Mouse (Mus musculus): ENCODE results near the gene Cxcl12. TPM values are rescaled to one million over a fixed set of nuclear protein-coding genes. Genes with fewer than 3 reads are reported as not detected.

Cxcl12 gene
- polyA plus RNA-seq, 1 experiment from 2014 or later = 56.7 TPM

- H3K4me3 ChIP-seq (ENCODE audit: low read depth, low read length) = no peak overlapping the region
- no peaks in the 10 kb centered on the region for H3K27me3 ChIP-seq (ENCODE audit: control insufficient read depth, insufficient read depth, low read length)
- H3K4me1 ChIP-seq (replicated peaks; ENCODE audit: control insufficient read depth, insufficient read depth, low read length) = no peaks in the 10 kb centered on the region
- no peaks in the 10 kb centered on the region for H3K9me3 ChIP-seq (ENCODE audit: control insufficient read depth, low read length)
- H3K36me3 ChIP-seq (ENCODE audit: control insufficient read depth, insufficient read depth, low read length) = no peaks in the 10 kb centered on the region
- 75% methylated on average over 2 of the region's 2 CpGs for WGBS
- no peak overlapping the region for H3K9ac ChIP-seq (ENCODE audit: low read length)
- no peak overlapping the region for H3K27ac ChIP-seq (ENCODE audit: low read depth, low read length)
- no peak overlapping the region for H3K4me2 ChIP-seq (ENCODE audit: low read depth, low read length, severe bottlenecking)
- ATAC-seq (replicated peaks; ENCODE audit: low FRiP score) = no peak
- no peak for DNase-seq (ENCODE audit: low spot score)
These were observed 34.6 kb downstream of the Cxcl12 start for GRCm38 (mm10) chr6:117202856-117203400.

- no peaks in the 10 kb centered on the region for H3K9me3 ChIP-seq (ENCODE audit: control insufficient read depth, low read length)
- no peak overlapping the region for H3K4me3 ChIP-seq (ENCODE audit: low read depth, low read length)
- no peak overlapping the region for H3K9ac ChIP-seq (ENCODE audit: low read length)
- DNase-seq (ENCODE audit: low spot score) = no peak
- no peak overlapping the region for H3K4me2 ChIP-seq (ENCODE audit: low read depth, low read length, severe bottlenecking)
- H3K27me3 ChIP-seq (ENCODE audit: control insufficient read depth, insufficient read depth, low read length) = no peaks in the 10 kb centered on the region
- H3K36me3 ChIP-seq (ENCODE audit: control insufficient read depth, insufficient read depth, low read length) = no peaks in the 10 kb centered on the region
- WGBS = 91% methylated on average over 3 of the region's 3 CpGs
- no peaks in the 10 kb centered on the region for H3K4me1 ChIP-seq (replicated peaks; ENCODE audit: control insufficient read depth, insufficient read depth, low read length)
- H3K27ac ChIP-seq (ENCODE audit: low read depth, low read length) = no peak overlapping the region
- no peak for ATAC-seq (replicated peaks; ENCODE audit: low FRiP score)
These were observed 35.8 kb downstream of the Cxcl12 start for GRCm38 (mm10) chr6:117204112-117204511.

- H3K27ac ChIP-seq (ENCODE audit: low read depth, low read length) = no peak overlapping the region
- no peaks in the 10 kb centered on the region for H3K36me3 ChIP-seq (ENCODE audit: control insufficient read depth, insufficient read depth, low read length)
- no peak for DNase-seq (ENCODE audit: low spot score)
- no peak for ATAC-seq (replicated peaks; ENCODE audit: low FRiP score)
- 72% methylated on average over 2 of the region's 2 CpGs for WGBS
- H3K9me3 ChIP-seq (ENCODE audit: control insufficient read depth, low read length) = no peaks in the 10 kb centered on the region
- H3K9ac ChIP-seq (ENCODE audit: low read length) = no peak overlapping the region
- H3K4me1 ChIP-seq (replicated peaks; ENCODE audit: control insufficient read depth, insufficient read depth, low read length) = no peaks in the 10 kb centered on the region
- H3K4me2 ChIP-seq (ENCODE audit: low read depth, low read length, severe bottlenecking) = no peak overlapping the region
- H3K4me3 ChIP-seq (ENCODE audit: low read depth, low read length) = no peak overlapping the region
- no peaks in the 10 kb centered on the region for H3K27me3 ChIP-seq (ENCODE audit: control insufficient read depth, insufficient read depth, low read length)
These were observed 38.5 kb downstream of the Cxcl12 start for GRCm38 (mm10) chr6:117206834-117207233.

GRCm38 (mm10) chr6:117207289-117207688, 39.0 kb downstream of the Cxcl12 start:
- H3K9me3 ChIP-seq (ENCODE audit: control insufficient read depth, low read length) = no peaks in the 10 kb centered on the region
- WGBS = 83% methylated on average over 1 of the region's 1 CpGs

GRCm38 (mm10) chr6:117210086-117210485, 41.8 kb downstream of the Cxcl12 start:
- Histone ChIP-seq H3K4me2 (ENCODE audit: low read depth, low read length, severe bottlenecking) (no peak overlapping the region), H3K27me3 (ENCODE audit: control insufficient read depth, insufficient read depth, low read length) (no peaks in the 10 kb centered on the region), H3K27ac (ENCODE audit: low read depth, low read length) (no peak overlapping the region), H3K4me3 (ENCODE audit: low read depth, low read length) (no peak overlapping the region), H3K4me1 (replicated peaks; ENCODE audit: control insufficient read depth, insufficient read depth, low read length) (no peaks in the 10 kb centered on the region), H3K9me3 (ENCODE audit: control insufficient read depth, low read length) (no peaks in the 10 kb centered on the region), H3K9ac (ENCODE audit: low read length) (no peak overlapping the region), H3K36me3 (ENCODE audit: control insufficient read depth, insufficient read depth, low read length) (no peaks in the 10 kb centered on the region)
- WGBS = 83% methylated on average over 6 of the region's 6 CpGs
- ATAC-seq (replicated peaks; ENCODE audit: low FRiP score) (no peak), DNase-seq (ENCODE audit: low spot score) (no peak)

More at GRCm38 (mm10) chr6:117207289-117207688, 39.0 kb downstream of the Cxcl12 start:
- Histone ChIP-seq H3K4me3 (ENCODE audit: low read depth, low read length) (no peak overlapping the region), H3K4me1 (replicated peaks; ENCODE audit: control insufficient read depth, insufficient read depth, low read length) (no peaks in the 10 kb centered on the region), H3K9ac (ENCODE audit: low read length) (no peak overlapping the region), H3K4me2 (ENCODE audit: low read depth, low read length, severe bottlenecking) (no peak overlapping the region), H3K27ac (ENCODE audit: low read depth, low read length) (no peak overlapping the region), H3K27me3 (ENCODE audit: control insufficient read depth, insufficient read depth, low read length) (no peaks in the 10 kb centered on the region), H3K36me3 (ENCODE audit: control insufficient read depth, insufficient read depth, low read length) (no peaks in the 10 kb centered on the region)
- DNase-seq (ENCODE audit: low spot score) = no peak
- no peak for ATAC-seq (replicated peaks; ENCODE audit: low FRiP score)

- no peak overlapping the region for H3K4me3 ChIP-seq (ENCODE audit: low read depth, low read length)
- WGBS = 78% methylated on average over 6 of the region's 6 CpGs
- no peak for DNase-seq (ENCODE audit: low spot score)
- H3K4me2 ChIP-seq (ENCODE audit: low read depth, low read length, severe bottlenecking) = no peak overlapping the region
- no peaks in the 10 kb centered on the region for H3K27me3 ChIP-seq (ENCODE audit: control insufficient read depth, insufficient read depth, low read length)
- no peak for ATAC-seq (replicated peaks; ENCODE audit: low FRiP score)
- no peaks in the 10 kb centered on the region for H3K36me3 ChIP-seq (ENCODE audit: control insufficient read depth, insufficient read depth, low read length)
- H3K9me3 ChIP-seq (ENCODE audit: control insufficient read depth, low read length) = no peaks in the 10 kb centered on the region
- no peaks in the 10 kb centered on the region for H3K4me1 ChIP-seq (replicated peaks; ENCODE audit: control insufficient read depth, insufficient read depth, low read length)
- no peak overlapping the region for H3K9ac ChIP-seq (ENCODE audit: low read length)
- H3K27ac ChIP-seq (ENCODE audit: low read depth, low read length) = no peak overlapping the region
These were observed 42.2 kb downstream of the Cxcl12 start for GRCm38 (mm10) chr6:117210536-117210935.

- Histone ChIP-seq H3K36me3 (ENCODE audit: control insufficient read depth, insufficient read depth, low read length) (no peaks in the 10 kb centered on the region), H3K4me3 (ENCODE audit: low read depth, low read length) (no peak overlapping the region), H3K9ac (ENCODE audit: low read length) (no peak overlapping the region), H3K4me1 (replicated peaks; ENCODE audit: control insufficient read depth, insufficient read depth, low read length) (no peaks in the 10 kb centered on the region), H3K4me2 (ENCODE audit: low read depth, low read length, severe bottlenecking) (no peak overlapping the region), H3K27me3 (ENCODE audit: control insufficient read depth, insufficient read depth, low read length) (no peaks in the 10 kb centered on the region), H3K27ac (ENCODE audit: low read depth, low read length) (no peak overlapping the region), H3K9me3 (ENCODE audit: control insufficient read depth, low read length) (no peaks in the 10 kb centered on the region)
- WGBS = 81% methylated on average over 5 of the region's 5 CpGs
- DNase-seq (ENCODE audit: low spot score) = no peak
- no peak for ATAC-seq (replicated peaks; ENCODE audit: low FRiP score)
These were observed 46.2 kb downstream of the Cxcl12 start for GRCm38 (mm10) chr6:117214506-117214905.

GRCm38 (mm10) chr6:117218442-117219299, 50.3 kb downstream of the Cxcl12 start:
- H3K27ac ChIP-seq (ENCODE audit: low read depth, low read length) = no peak overlapping the region
- 83% methylated on average over 9 of the region's 9 CpGs for WGBS
- H3K9me3 ChIP-seq (ENCODE audit: control insufficient read depth, low read length) = no peaks in the 10 kb centered on the region
- H3K4me1 ChIP-seq (replicated peaks; ENCODE audit: control insufficient read depth, insufficient read depth, low read length) = no peaks in the 10 kb centered on the region
- H3K4me2 ChIP-seq (ENCODE audit: low read depth, low read length, severe bottlenecking) = no peak overlapping the region
- ATAC-seq (replicated peaks; ENCODE audit: low FRiP score) (no peak), DNase-seq (ENCODE audit: low spot score) (no peak)
- no peaks in the 10 kb centered on the region for H3K27me3 ChIP-seq (ENCODE audit: control insufficient read depth, insufficient read depth, low read length)
- H3K36me3 ChIP-seq (ENCODE audit: control insufficient read depth, insufficient read depth, low read length) = no peaks in the 10 kb centered on the region
- H3K9ac ChIP-seq (ENCODE audit: low read length) = no peak overlapping the region
- H3K4me3 ChIP-seq (ENCODE audit: low read depth, low read length) = no peak overlapping the region

- no peaks in the 10 kb centered on the region for H3K36me3 ChIP-seq (ENCODE audit: control insufficient read depth, insufficient read depth, low read length)
- DNase-seq (ENCODE audit: low spot score) (no peak), ATAC-seq (replicated peaks; ENCODE audit: low FRiP score) (no peak)
- no peaks in the 10 kb centered on the region for H3K27me3 ChIP-seq (ENCODE audit: control insufficient read depth, insufficient read depth, low read length)
- H3K4me2 ChIP-seq (ENCODE audit: low read depth, low read length, severe bottlenecking) = no peak overlapping the region
- H3K4me3 ChIP-seq (ENCODE audit: low read depth, low read length) = no peak overlapping the region
- no peak overlapping the region for H3K27ac ChIP-seq (ENCODE audit: low read depth, low read length)
- no peak overlapping the region for H3K9ac ChIP-seq (ENCODE audit: low read length)
- no peaks in the 10 kb centered on the region for H3K9me3 ChIP-seq (ENCODE audit: control insufficient read depth, low read length)
- WGBS = 66% methylated on average over 3 of the region's 3 CpGs
- no peaks in the 10 kb centered on the region for H3K4me1 ChIP-seq (replicated peaks; ENCODE audit: control insufficient read depth, insufficient read depth, low read length)
These were observed 51.0 kb downstream of the Cxcl12 start for GRCm38 (mm10) chr6:117219300-117219680.

Data from forebrain, embryonic 11.5 days (tissue).